Mouse (Mus musculus) erythroblast, embryonic 14.5 days (primary cell): ENCODE data around the gene Pgm2.

Experiments used
- GATA1 ChIP-seq: IDR thresholded peaks from 2 replicates; pipeline ENCODE4 v1.6.1; 2012; ENCODE audit warnings: low read length, inconsistent platforms, mixed read lengths
- TAL1 ChIP-seq: IDR thresholded peaks from 3 replicates; pipeline ENCODE4 v1.6.1; 2012; ENCODE audit warnings: low read length, inconsistent platforms, mixed read lengths

- TF ChIP-seq GATA1 (no peak), TAL1 (no peak)
These were observed 13.3 kb upstream of the Pgm2 start for GRCm38 (mm10) chr5:64079462-64079817.
